Mouse (Mus musculus) frontal cortex, postnatal 10 days (tissue): ENCODE data around the gene Stk11ip.

Experiments
- DNase-seq, 2 experiments: peaks; one replicate each; pipeline ENCODE4 v3.0.0; 2022; ENCODE audit warnings: low spot score in 2 of 2, mixed read lengths in 1 of 2

The Stk11ip gene

GRCm38 (mm10) chr1:75570403-75570802 is 49.1 kb downstream of the Stk11ip start:
- DNase-seq: no peak

GRCm38 (mm10) chr1:75572776-75573175 is 51.4 kb downstream of the Stk11ip start:
- DNase-seq: no peak

- DNase-seq: no peak
Measured at GRCm38 (mm10) chr1:75573715-75574114, 52.4 kb downstream of the Stk11ip start.

DNA sequence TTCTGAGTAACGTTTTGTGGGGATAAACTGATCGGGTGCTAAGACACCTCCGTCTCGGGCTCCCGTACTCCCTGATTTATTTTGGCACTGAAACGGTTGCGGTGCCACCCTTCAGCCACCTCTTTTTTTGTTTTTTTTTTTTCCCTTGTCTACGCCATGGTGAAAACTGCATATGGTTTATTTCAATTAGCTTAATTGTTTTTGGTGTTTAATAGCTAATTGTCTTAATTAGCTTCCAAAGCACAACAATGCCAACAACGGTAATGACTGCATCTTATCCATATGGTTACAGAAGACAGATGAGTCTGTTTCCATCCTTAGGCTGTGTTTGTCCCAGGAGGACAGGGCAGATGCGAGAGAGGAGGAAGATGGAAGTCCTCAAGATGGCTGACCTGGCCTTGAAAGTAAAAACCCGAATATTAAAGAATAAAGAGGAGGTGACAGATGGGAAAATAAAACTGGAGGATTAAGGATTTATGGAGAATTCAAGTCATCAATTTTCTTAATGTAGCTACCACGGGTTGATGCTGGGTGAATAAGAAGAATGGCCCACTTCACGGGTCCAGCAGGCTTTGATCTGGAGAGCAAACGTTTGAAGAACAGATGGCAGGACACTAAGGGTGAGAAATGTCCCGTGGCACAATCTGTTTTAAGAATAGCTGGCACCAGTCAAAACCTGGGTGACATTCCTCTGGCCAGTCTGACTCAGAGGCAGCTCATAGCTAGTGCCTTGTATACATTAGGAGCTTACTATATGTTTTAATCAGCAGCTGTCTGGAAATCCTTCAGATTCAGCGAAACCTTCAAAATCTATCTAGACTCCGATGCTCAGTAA is 53.4 kb downstream of the Stk11ip start:
- DNase-seq: no peak

GRCm38 (mm10) chr1:75581936-75582624 is 60.8 kb downstream of the Stk11ip start:
- no peak for DNase-seq

- no peak for DNase-seq
Measured at GRCm38 (mm10) chr1:75582625-75582956, 61.3 kb downstream of the Stk11ip start.

GRCm38 (mm10) chr1:75583034-75583433 is 61.7 kb downstream of the Stk11ip start:
- DNase-seq: no peak

GRCm38 (mm10) chr1:75586791-75587190 is 65.5 kb downstream of the Stk11ip start:
- no peak for DNase-seq
